Mouse (Mus musculus) limb, embryonic 13.5 days (tissue): Measurements from ENCODE around the gene Btnl9. TPM values are rescaled to one million over a fixed set of nuclear protein-coding genes. Genes with fewer than 3 reads are reported as not detected.

Source experiments
- ATAC-seq: fragments of 200-750 bp; cut with Nextera tagmentation; 2 replicates; pipeline ENCODE4 v1.8.0; 2017; ENCODE audit warnings: low read depth, moderate number of reproducible peaks, moderate TSS enrichment; ENCODE audit not compliant: low FRiP score
- H3K27ac ChIP-seq: fragments of 300-500 bp; sonication (generic); 2 replicates; pipeline ENCODE4 v1.5.1; 2015; ENCODE audit warnings: inconsistent platforms, mild to moderate bottlenecking, moderate library complexity
- H3K27me3 ChIP-seq: fragments of 300-500 bp; sonication (generic); 2 replicates; pipeline ENCODE4 v1.6.1; 2015; ENCODE audit warnings: mild to moderate bottlenecking, inconsistent platforms
- H3K36me3 ChIP-seq: fragments of 300-500 bp; sonication (generic); 2 replicates; pipeline ENCODE4 v1.6.1; 2015; ENCODE audit warnings: inconsistent platforms, mild to moderate bottlenecking, moderate library complexity
- H3K4me1 ChIP-seq: fragments of 300-500 bp; sonication (generic); 2 replicates; pipeline ENCODE4 v1.6.1; 2015; ENCODE audit warnings: inconsistent platforms
- H3K4me2 ChIP-seq: fragments of 300-500 bp; sonication (generic); replicated peaks from 2 replicates; pipeline ENCODE4 v1.6.1; 2015; ENCODE audit warnings: inconsistent platforms, mild to moderate bottlenecking, moderate library complexity
- H3K4me3 ChIP-seq: fragments of 300-500 bp; sonication (generic); 2 replicates; pipeline ENCODE4 v1.5.1; 2015; ENCODE audit warnings: moderate library complexity, mild to moderate bottlenecking, inconsistent platforms
- H3K9ac ChIP-seq: fragments of 300-500 bp; sonication (generic); 2 replicates; pipeline ENCODE4 v1.6.1; 2015; ENCODE audit warnings: mild to moderate bottlenecking, inconsistent platforms
- H3K9me3 ChIP-seq: fragments of 300-500 bp; sonication (generic); 2 replicates; pipeline ENCODE4 v1.6.1; 2016; ENCODE audit warnings: inconsistent platforms
- WGBS: fragments of 180-500 bp; shearing (Covaris S2); methylation state at CpG from one replicate; pipeline ENCODE4 v1.1.7; 2015; 5-methylcytosine and 5-hydroxymethylcytosine counted together
- polyA plus RNA-seq: library from polyadenylated mRNA; unstranded; fragments of >200 nt; fragmentation: Nextera tagmentation; extraction: Ambion mirVana; gene quantifications from 2 replicates; pipeline ENCODE4 v1.2.1, GENCODE M21; 2015

Btnl9 gene
- 1.0 and 1.5 TPM in 2 replicates for polyA plus RNA-seq

GRCm38 (mm10) chr11:49186955-49187488 lies at the start of gene Btnl9:
Gene Btnl9 (minus strand): TSS chr11:49187159.
- H3K36me3 ChIP-seq, result no peaks in the 10 kb centered on the region
- H3K4me1 ChIP-seq, result no peaks in the 10 kb centered on the region
- 79% methylated on average over 8 of the region's 8 CpGs for WGBS
- ATAC-seq, result no peak
- H3K9me3 ChIP-seq, result no peaks in the 10 kb centered on the region
- H3K4me2 ChIP-seq, result no peak within 1 kb of the TSS
- H3K27ac ChIP-seq, result no peak within 1 kb of the TSS
- no peak within 1 kb of the TSS for H3K9ac ChIP-seq
- no peak within 1 kb of the TSS for H3K4me3 ChIP-seq
- H3K27me3 ChIP-seq, result no peaks in the 10 kb centered on the region

DNA sequence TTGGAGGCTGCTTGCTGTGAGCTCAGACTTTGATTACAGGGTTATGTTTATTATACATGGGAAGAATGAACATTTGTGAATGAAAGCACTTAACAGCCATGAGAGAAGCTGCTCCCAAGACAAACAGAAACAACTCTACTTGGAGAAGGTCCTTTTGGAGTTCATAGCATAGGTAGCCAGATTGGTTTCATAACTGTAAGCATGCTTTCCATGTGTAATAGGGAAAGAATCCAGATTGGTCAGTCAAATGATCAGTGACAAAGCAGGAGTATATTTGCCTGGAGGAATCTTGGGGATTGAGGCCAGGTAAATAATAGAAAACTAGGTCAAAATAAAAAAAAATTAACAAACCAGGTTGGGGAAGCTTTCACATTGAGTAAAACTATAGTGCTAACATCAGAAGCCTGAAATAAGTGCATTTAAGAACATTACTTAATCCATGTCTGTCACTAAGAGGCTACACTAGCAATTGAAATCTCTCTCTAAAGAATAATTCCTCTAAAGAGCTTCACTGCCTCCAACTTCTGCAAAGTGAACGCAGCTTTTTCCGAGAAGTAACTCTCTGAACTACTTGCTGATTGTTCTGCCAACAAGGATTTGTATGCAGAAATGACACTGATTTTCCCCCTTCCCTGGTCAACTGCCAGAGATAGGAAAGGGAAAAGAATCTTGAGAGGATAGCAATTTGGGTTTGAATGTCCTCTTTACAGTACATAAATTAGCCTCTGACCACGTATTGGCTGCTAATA lies 48.7 kb upstream of the Btnl9 start:
- Histone ChIP-seq H3K36me3 (no peaks in the 10 kb centered on the region), H3K9ac (no peak overlapping the region), H3K9me3 (no peaks in the 10 kb centered on the region), H3K4me1 (0 out of 2 replicates have a peak, but pooled peaks cover 2% of the 10 kb centered on the region), H3K4me2 (no peak overlapping the region), H3K4me3 (no peak overlapping the region), H3K27me3 (no peaks in the 10 kb centered on the region), H3K27ac (no peak overlapping the region)
- WGBS, result 80% methylated on average over 3 of the region's 3 CpGs
- ATAC-seq, result no peak

GRCm38 (mm10) chr11:49232781-49233180 lies 45.8 kb upstream of the Btnl9 start:
- H3K27ac ChIP-seq, result no peak overlapping the region
- ATAC-seq, result no peak

DNA sequence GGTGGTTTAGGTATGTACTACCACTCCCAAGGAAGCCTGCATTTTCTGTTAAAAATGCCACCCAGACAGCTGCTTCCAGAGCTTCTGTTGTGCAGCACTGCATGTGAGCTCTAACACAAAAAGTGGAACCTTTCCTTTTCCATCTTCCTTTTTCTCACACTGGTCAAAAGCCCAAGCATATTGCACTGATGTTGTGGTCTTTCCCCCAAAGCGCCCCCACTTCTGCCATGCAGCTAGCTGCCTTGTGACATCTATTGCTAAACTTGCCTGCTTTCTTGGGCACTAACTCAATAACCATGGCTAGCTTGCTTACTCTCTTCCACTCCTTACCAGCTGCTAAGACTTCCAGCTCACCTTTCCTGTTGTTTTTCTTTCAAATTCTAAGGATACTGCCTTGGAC lies 37.5 kb upstream of the Btnl9 start:
- H3K27me3 ChIP-seq, result no peaks in the 10 kb centered on the region
- ATAC-seq, result no peak
- no peak overlapping the region for H3K27ac ChIP-seq
- H3K4me1 ChIP-seq, result no peaks in the 10 kb centered on the region
- no peak overlapping the region for H3K4me3 ChIP-seq
- no peak overlapping the region for H3K4me2 ChIP-seq
- WGBS, result 57% methylated on average over 1 of the region's 1 CpGs
- no peaks in the 10 kb centered on the region for H3K9me3 ChIP-seq
- H3K9ac ChIP-seq, result no peak overlapping the region
- H3K36me3 ChIP-seq, result no peaks in the 10 kb centered on the region; the same call in 1 of the 2 replicates

More at GRCm38 (mm10) chr11:49232781-49233180, 45.8 kb upstream of the Btnl9 start:
- no peak overlapping the region for H3K9ac ChIP-seq
- H3K9me3 ChIP-seq, result no peaks in the 10 kb centered on the region
- H3K4me1 ChIP-seq, result 0 out of 2 replicates have a peak, but pooled peaks cover 2% of the 10 kb centered on the region
- H3K4me3 ChIP-seq, result no peak overlapping the region
- H3K4me2 ChIP-seq, result no peak overlapping the region
- H3K27me3 ChIP-seq, result no peaks in the 10 kb centered on the region
- no peaks in the 10 kb centered on the region for H3K36me3 ChIP-seq
- WGBS, result 43% methylated on average over 3 of the region's 3 CpGs

DNA sequence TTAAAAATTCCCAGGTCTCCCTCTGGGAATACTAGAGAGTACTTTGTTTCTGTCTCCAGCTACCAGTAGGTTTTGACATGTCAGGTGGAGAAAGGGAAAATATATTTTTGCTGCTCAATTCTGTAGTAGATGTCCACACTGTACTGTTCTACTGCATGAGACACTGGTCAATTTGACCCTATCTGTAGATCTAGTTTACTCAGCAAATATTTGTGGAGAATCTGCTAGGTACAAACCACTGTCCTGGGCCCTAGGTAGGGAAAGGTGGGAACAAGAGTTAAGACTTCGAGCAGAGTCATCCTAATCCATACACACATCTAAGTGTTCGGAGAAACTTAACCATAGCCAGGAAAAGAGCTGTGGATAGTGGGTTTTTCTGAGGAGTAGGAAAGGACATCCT lies 32.3 kb upstream of the Btnl9 start:
- Histone ChIP-seq H3K4me1 (no peaks in the 10 kb centered on the region), H3K36me3 (peaks cover 38% of the 10 kb centered on the region), H3K9me3 (no peaks in the 10 kb centered on the region), H3K4me2 (no peak overlapping the region), H3K4me3 (no peak overlapping the region), H3K9ac (no peak overlapping the region), H3K27ac (no peak overlapping the region), H3K27me3 (no peaks in the 10 kb centered on the region)
- WGBS, result 95% methylated on average over 2 of the region's 2 CpGs
- no peak for ATAC-seq

DNA sequence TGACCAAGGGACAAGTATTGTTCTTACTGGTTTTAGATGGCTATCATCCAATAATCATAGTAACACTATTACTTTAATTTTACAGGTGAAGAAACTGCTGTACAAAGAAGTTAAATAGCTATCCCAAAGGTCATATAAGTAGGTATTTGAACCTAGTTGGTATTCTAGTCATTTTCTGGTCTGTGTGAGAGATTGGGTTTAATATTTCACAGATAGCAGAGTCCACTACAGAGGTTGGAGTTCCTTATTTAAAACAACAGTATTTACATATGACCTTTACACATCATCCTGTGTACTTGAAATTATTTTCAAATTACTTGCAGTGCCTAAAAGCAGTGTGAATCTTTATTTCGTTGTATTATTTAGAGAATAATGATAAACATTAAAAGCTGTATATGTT lies 26.5 kb upstream of the Btnl9 start:
- Histone ChIP-seq H3K9ac (no peak overlapping the region), H3K4me2 (no peak overlapping the region), H3K4me3 (no peak overlapping the region), H3K9me3 (no peaks in the 10 kb centered on the region), H3K27ac (no peak overlapping the region), H3K27me3 (no peaks in the 10 kb centered on the region), H3K4me1 (no peaks in the 10 kb centered on the region), H3K36me3 (peaks cover 62% of the 10 kb centered on the region)
- ATAC-seq, result no peak
- WGBS, result 95% methylated on average over 1 of the region's 1 CpGs

GRCm38 (mm10) chr11:49212577-49212976 lies 25.6 kb upstream of the Btnl9 start:
- Histone ChIP-seq H3K27me3 (no peaks in the 10 kb centered on the region), H3K4me1 (no peaks in the 10 kb centered on the region), H3K27ac (no peak overlapping the region), H3K9ac (no peak overlapping the region), H3K4me2 (no peak overlapping the region), H3K4me3 (no peak overlapping the region), H3K9me3 (no peaks in the 10 kb centered on the region), H3K36me3 (peaks cover 65% of the 10 kb centered on the region)
- no peak for ATAC-seq

- Histone ChIP-seq H3K27ac (no peak overlapping the region), H3K4me2 (no peak overlapping the region), H3K9ac (no peak overlapping the region), H3K4me3 (no peak overlapping the region), H3K4me1 (peaks cover 8% of the 10 kb centered on the region), H3K36me3 (peaks cover 36% of the 10 kb centered on the region), H3K9me3 (no peaks in the 10 kb centered on the region), H3K27me3 (no peaks in the 10 kb centered on the region)
- 94% methylated on average over 1 of the region's 1 CpGs for WGBS
- no peak for ATAC-seq
Measured at GRCm38 (mm10) chr11:49207495-49207894, 20.5 kb upstream of the Btnl9 start.

DNA sequence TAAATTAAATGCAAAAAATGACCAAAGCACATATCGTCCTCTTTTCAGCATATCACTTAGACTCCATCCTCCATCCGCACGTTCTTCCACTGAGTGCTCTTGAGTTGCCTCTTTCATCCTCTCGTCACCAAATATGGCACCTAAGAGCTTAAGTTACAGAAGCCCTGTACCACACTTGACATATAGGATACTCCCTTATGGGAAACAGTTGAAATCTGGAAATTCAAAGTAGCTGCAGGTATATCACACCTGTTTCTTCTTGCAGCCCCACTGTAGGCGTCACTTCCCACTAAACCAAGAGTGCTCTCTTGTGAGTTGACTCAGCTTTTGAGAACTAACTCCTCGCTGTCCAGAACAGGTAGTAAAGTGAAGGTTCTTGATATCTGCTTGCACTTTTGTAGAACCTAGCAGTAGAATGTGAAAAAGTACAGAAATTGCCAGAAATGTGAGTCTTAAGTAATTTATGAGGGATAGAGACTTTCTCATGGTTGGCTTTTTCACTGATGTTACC lies 18.2 kb upstream of the Btnl9 start:
- WGBS, result 77% methylated on average over 6 of the region's 6 CpGs
- Histone ChIP-seq H3K27ac (no peak overlapping the region), H3K4me3 (peak overlapping the region; percentile 86; the same call in 1 of the 2 replicates), H3K27me3 (no peaks in the 10 kb centered on the region), H3K4me2 (peak overlapping the region; percentile 83), H3K4me1 (peaks cover 13% of the 10 kb centered on the region), H3K9me3 (no peaks in the 10 kb centered on the region), H3K36me3 (peaks cover 23% of the 10 kb centered on the region), H3K9ac (no peak overlapping the region)
- ATAC-seq, result no peak

DNA sequence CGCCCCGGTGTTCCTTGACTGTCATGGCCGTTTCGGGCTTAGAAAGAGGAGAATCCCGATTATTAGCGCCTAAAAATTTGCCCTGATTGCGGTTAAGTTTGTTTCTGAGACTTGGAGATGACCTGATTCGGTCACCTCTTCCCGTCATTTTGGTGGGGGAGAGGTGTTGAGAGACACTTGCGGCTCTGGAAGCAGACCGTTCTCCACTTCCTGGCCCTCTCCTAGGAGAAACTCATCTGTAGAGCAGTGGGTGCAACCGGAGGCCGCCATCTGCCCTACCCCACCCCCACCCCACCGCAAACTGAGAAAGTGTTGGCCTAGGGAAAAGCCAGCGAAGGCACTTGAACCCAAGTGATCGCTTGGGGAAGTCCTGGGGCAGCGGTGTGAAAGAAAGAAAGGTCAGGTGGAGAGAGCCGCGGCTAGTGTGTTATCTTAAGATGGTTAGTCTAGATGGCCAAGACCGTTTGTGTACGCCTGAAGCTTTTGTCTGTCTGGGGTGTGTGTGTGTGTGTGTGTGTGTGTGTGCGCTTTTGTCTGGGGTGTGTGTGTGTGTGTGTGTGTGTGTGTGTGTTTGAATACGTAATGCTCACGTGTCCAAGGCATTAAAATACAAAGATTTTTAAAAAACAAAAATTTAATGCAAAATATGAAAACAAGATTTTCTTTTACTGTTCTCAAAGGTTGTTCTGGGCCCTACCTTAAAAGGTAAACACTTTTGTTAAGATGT lies 17.0 kb upstream of the Btnl9 start:
- peaks cover 13% of the 10 kb centered on the region for H3K4me1 ChIP-seq
- H3K36me3 ChIP-seq, result peaks cover 16% of the 10 kb centered on the region
- 0% methylated on average over 24 of the region's 24 CpGs for WGBS
- peak overlapping the region; percentile 86 for H3K4me3 ChIP-seq
- peak overlapping the region; percentile 99 for H3K27ac ChIP-seq
- H3K9ac ChIP-seq, result peak overlapping the region; percentile 94
- H3K4me2 ChIP-seq, result peak overlapping the region; percentile 83
- H3K9me3 ChIP-seq, result no peaks in the 10 kb centered on the region
- ATAC-seq, result peak; percentile 78
- no peaks in the 10 kb centered on the region for H3K27me3 ChIP-seq

DNA sequence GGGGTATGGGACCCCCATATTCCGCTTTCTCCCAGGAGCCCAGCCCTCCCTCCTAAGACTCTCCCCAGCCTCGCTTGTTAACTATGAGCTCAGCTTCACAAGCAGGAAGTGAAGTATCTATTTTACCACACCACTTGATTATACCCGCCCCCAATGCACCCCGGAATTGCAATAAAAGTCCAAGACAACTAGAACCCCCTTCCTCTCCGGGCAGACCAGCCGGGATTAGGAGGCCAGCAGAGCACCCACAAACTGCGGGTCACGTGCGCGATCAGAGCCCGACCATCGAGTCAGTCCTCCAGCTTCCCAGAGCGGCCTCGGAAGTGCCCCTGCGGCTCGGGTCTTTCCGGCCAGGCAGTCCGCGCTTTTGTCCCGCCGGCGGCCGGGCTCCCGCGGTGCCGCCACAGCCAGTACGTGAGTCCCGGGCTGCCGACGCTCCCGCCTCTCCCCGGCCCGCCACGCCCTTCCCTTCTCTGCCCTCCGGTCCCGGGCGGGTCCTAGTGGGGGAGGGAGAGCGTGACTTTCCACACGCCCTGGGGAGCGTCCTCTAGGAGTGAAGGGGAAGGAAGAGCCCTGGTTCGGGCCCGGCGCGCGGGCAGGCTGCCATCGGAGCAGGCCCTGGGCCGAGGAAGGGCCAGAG lies 16.3 kb upstream of the Btnl9 start, which contains the start of gene Zfp62:
Gene Zfp62, plus strand, starts transcription at position 164 of the 640 bp plus-strand sequence.
- Histone ChIP-seq H3K9ac (peak within 1 kb of the TSS; percentile 94), H3K27me3 (no peaks in the 10 kb centered on the region), H3K4me3 (peak within 1 kb of the TSS; percentile 86), H3K27ac (peak within 1 kb of the TSS; percentile 99), H3K9me3 (no peaks in the 10 kb centered on the region), H3K36me3 (peaks cover 16% of the 10 kb centered on the region), H3K4me2 (peak within 1 kb of the TSS; percentile 83), H3K4me1 (peaks cover 13% of the 10 kb centered on the region)
- WGBS, result under 1% methylated on average over 46 of the region's 47 CpGs
- ATAC-seq, result peak; percentile 95
